Mouse (Mus musculus): ENCODE data around the gene Pdgfc.

The Pdgfc gene

DNA sequence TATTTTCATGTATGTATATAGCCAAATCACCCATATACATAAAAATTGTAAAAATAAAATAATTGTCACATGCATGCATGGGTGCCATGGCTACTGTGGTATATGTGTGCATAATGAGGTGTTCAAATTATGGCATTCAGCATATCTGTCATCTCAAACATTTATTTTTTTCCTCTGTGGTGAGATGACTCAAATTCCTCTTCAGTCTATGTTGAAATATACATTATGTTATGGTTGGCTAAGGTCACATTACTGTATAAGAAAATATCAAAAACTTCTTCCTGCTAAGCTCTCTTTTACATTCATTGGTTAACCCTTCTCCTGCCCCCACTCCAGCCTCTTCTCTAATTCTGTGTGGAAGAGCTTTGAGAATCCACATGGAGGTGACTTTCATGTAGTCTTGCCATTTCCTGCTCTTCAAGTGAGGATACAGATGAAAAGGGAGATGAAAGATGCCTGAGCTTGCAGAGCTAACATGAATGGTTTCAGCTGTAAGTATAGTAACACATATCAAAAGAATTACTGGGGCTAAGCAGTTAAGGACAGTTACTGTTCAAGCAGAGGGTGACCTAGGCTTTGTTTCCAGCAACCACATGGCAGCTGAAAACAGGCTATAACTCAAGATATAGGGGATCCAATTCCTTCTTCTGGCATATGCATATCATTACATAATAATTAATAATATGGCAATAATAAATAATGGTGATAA, 124.4 kb downstream of the Pdgfc start:
- DNase-seq (ENCODE audit: low read depth) = peak; percentile 64

- peak; percentile 14 for DNase-seq (ENCODE audit: low read depth)
Observed at GRCm38 (mm10) chr3:81162129-81162528, 125.9 kb downstream of the Pdgfc start.

DNA sequence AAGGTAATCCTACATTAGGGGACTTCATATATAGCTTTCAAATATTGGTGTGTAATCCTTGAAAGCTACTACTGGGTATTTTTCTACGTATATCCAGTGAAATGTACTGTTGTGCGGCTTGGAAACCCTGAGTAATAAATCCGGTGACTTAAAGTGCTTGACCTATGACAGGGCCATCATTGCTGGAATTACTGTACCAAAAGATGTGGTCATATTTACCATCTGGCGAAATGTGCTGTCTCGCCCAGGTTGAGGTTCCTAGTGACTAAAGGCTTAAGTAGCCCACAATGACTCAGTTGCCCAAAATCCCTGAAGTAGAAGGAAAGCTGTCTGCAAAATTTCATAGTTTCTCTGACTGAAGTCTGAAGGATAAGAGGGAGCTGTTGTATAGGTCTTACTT, 127.9 kb downstream of the Pdgfc start:
- peak; percentile 32 for DNase-seq (ENCODE audit: low read depth)

DNA sequence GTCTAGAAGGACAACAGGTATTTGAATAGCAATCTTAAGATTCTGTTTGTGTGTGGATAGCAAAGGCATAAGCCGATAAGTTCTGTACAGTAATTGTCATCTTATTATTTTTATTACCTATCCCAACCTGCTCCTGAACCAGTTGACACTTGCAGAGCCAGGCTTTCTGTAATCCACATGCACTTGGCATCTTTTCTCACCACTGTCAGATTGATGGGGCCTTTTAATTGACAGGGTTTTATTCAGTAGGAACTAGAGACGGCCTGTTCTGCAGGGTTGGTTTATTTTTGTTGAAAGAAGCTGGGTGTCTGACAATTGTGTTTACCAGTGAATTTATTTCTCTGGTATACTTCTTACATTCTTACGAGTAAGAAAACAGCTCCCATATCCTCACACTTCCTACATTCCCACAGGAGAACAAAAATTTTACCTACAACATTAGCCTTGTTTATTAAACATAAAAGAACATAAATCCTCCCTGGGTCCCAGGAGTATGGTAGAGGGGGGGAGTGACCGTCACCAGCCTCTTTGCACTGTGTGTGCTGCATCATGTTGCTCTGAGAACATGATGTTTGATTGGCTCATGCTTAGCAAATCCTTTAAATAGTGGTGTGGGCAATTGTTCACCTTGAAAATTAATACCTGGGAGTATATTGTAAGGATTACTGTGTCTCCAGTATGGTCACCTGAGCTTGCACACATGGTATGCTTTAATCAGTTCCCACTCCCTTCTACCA, 134.0 kb downstream of the Pdgfc start:
- DNase-seq (ENCODE audit: low read depth) = no peak

GRCm38 (mm10) chr3:81174832-81175231, 138.6 kb downstream of the Pdgfc start:
- no peak for DNase-seq (ENCODE audit: low read depth)

DNA sequence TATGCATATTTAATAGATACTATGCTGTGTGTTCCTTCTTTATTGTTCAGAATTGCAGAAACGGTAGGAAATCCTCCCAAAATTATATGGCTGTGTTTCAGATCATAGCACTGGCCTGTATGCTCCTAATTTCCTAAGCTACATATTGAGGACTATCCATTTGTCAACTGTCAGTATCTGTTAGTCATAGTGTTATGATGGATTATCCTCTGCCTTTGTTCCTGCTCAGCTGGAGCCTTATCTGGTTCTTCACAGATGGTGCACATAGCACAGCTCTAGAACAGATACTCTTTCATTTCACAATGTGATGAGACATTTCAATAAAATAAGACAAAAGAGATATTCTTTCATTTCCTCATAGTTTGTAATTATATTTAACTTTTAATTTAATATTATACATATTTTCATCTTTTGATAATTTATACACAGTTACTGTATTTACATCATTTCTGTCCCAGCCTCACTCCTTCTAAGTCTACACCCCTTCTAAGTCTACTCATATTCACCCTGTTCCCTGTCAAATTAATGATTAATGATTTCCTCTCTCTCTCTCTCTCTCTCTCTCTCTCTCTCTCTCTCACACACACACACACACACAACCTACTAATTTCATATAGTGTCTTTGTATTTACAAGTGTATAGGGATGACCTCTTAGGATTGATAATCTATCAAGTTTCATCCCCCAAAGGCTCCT, 145.2 kb downstream of the Pdgfc start:
- no peak for DNase-seq (ENCODE audit: low read depth)

DNA sequence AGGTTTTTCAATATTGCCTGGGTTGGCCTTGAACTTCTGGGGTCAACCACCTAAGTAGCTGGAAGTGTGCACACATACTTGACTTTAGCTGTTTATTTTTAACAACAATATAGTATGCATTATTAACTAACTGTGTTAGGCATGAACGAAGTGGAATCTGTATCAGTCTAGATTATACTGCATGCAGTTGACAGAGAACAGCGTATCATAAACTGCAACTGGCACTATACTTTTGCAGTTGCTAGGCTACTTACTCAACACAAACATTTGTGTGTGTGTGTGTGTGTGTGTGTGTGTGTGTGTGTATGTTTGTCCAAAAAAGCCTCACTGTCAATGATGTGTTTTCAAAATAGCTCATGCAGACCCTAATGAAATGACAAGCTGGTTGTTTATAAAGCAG, 160.7 kb downstream of the Pdgfc start:
- DNase-seq (ENCODE audit: low read depth) = no peak

DNA sequence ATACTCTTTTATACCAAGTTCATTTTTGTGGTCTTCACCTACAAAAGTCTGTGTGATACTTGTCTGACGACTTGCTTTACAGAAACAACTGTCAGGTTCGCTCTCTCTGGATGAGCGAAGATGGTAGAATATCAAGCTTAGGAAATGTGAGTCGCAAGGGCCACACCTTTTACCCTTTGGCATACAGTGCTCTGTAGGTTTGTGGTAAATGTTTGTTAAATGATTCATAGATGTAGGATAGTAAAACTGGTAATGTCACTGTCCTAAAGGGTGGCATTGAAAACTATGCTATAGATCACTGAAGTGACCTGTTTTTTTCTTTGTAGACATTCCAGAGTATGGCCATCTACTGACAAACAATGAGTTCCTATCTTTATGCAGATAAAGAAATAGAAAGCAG, 161.4 kb downstream of the Pdgfc start:
- no peak for DNase-seq (ENCODE audit: low read depth)

GRCm38 (mm10) chr3:81200647-81201046, 164.4 kb downstream of the Pdgfc start:
- no peak for DNase-seq (ENCODE audit: low read depth)

DNA sequence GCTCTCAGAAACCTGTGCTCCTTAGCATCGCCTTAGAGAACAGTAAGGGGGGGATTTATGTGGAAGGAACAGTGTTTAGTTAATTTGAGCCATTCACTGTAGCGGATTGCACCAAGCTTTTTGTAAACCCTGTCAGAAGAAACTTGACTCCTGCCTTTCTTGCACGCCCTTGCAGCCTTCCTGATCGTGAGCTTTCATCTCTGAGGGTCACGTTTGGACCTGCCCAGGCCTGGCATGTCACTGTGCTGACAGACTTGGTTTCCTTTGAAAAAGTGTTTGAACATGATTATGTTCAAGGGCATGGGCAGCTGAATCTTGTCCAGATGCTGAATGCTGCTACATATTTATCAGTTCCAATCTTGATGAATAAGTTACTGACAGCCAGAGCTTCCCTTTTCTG, 169.0 kb downstream of the Pdgfc start:
- peak; percentile 71 for DNase-seq (ENCODE audit: low read depth)

- DNase-seq (ENCODE audit: low read depth) = no peak
Observed at GRCm38 (mm10) chr3:81208246-81208645, 172.0 kb downstream of the Pdgfc start.

GRCm38 (mm10) chr3:81211147-81211546, 174.9 kb downstream of the Pdgfc start:
- no peak for DNase-seq (ENCODE audit: low read depth)

GRCm38 (mm10) chr3:81211666-81212065, 175.4 kb downstream of the Pdgfc start:
- no peak for DNase-seq (ENCODE audit: low read depth)

GRCm38 (mm10) chr3:81215547-81216118, 179.4 kb downstream of the Pdgfc start:
- DNase-seq (ENCODE audit: low read depth) = no peak

DNA sequence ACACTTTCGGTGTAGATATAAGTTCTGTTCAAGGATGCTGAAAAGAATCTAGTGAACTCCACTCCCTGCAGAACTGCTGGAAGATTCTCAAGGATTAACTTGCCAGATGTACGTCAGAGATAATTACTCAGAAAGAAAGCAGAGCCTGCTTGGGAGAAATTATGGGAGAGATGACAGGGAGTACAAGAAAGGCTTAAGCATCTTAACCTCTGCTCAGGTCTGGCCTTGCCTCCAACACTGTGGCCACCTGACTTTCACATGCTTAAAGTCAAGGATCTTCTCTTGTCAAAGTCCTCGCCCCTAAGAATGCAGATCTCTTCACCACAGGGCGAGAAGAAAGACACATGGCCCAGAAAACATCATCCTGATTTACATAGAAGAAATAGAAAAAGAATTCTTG, 185.5 kb downstream of the Pdgfc start:
- DNase-seq (ENCODE audit: low read depth) = no peak

GRCm38 (mm10) chr3:81228344-81228743, 192.1 kb downstream of the Pdgfc start:
- DNase-seq (ENCODE audit: low read depth) = no peak

- DNase-seq (ENCODE audit: low read depth) = no peak
Observed at GRCm38 (mm10) chr3:81242697-81243590, 206.7 kb downstream of the Pdgfc start.

GRCm38 (mm10) chr3:81243591-81243990, 207.4 kb downstream of the Pdgfc start:
- DNase-seq (ENCODE audit: low read depth) = no peak

DNA sequence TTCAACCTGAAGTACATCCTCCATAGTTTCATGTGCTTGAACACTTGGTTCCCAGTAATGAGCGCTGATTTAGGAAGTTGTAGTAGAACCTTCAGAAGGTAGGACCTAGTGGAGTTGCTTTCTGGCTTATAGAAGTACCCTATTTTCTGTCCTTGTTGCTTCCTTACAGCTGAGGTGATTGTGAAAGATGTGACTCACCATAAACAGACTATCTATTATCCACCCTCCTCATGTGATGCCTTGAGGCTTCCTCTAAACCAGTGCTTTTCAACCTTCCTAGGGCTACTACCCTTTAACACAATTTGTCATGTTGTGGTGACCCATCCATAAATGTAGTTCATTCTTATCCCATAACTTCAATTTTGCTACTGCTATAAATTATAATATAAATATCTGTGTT, 226.6 kb downstream of the Pdgfc start:
- peak; percentile 38 for DNase-seq (ENCODE audit: low read depth)
